Mouse (Mus musculus): ENCODE measurements around the gene Lasp1.

The Lasp1 gene

DNA sequence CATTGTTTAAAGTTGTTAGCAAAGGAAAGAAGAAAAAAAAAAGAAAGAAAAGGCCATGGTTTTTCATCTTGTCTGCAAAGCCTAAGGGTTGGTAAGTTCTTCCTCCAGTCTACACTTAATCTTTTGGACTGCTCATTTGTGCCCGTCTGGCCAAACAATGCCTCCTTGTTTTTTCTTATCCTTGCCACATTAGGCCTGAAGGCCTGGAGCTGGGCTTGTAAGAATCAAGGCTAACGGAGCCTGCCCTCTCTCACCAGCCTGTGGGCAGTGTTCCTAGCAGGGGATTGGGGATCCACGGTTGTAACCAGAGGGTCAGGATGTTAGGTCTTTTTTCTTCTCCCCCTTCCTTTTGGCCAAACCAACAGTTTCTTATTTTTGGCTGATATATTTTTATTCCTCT lies 12.2 kb downstream of the Lasp1 start:
- DNase-seq (ENCODE audit: low spot score) = no peak

DNA sequence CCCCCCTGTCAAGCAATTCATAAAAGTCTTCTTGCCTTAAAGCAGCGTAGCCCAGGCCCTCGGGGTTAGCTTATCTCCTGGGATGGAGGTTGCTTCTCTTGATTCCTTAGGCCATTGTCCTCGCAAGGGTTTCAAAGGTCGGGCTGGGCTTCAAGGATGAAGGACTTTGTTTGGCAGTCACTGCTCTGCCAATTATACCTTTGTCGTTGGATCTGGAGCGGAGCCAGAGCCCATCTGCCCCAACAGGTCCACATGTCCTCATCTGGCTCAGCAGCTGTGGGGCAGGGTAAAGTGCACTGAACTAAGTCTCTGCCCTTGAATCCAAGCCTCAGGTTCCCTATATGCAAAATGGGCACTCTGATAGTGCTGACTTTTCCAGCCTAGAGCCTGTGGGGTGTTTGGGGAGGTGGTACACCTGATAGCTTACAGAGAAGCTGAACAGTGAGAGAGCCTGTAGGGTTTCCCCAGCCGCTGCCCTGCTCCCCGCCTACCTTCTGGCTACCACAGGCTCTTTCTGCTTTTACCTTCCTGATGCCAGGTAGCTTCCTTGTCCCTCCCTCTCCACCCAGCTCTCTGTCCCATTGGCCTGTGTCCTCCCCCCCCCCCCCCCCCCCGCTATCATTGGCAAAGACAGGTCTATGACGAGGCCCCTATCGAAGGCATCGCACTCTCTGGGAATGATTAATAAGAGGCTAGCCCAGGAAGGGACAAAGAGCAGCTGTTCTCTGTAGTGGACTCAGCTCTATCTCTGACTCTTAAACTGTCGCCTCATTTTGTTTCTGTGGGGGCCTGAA lies 13.0 kb downstream of the Lasp1 start:
- peak; percentile 41 for DNase-seq (ENCODE audit: low spot score)

- DNase-seq (ENCODE audit: low spot score) = peak; percentile 82
Observed at GRCm38 (mm10) chr11:97812491-97812921, 13.7 kb downstream of the Lasp1 start.

DNA sequence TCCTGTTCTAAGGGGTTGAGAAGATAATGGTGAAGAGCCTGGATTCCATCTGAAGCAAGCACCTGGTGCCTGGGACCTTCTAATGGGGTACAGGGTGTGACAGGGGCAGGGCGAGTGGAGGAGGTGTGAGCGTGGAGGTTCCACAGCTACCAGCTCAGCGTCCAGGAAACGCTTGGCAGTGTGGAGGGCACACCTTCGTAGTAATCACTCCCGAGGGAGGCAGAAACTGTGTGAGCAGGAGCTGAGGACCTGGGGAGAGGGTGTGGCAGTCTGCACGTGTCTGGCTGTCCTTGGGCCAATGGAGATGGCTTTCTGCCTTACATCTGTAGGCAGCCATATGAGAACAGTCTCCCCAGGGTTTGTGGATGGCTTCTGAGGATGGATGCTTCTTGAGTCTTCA lies 14.3 kb downstream of the Lasp1 start:
- DNase-seq (ENCODE audit: low spot score) = no peak

GRCm38 (mm10) chr11:97813746-97814515 lies 15.1 kb downstream of the Lasp1 start:
- no peak for DNase-seq (ENCODE audit: low spot score)

DNA sequence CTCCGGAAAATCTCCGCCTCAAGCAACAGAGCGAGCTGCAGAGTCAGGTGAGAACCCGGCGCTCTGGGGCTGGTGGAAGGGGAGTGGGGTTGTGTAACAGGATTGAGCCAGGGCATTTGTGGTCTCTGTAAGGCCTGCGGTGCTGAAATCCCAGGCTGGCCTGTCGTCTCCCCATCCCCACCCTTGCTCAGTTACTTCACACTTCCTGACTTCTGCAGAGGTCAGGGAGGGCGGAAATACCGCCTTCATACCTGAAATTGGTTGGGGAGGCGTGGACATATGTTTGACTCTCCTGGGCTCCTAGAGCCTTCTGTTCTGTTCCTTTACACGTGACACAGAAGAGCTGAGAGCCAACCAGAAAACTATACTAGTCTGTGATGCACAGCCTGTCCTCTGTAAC lies 16.9 kb downstream of the Lasp1 start:
- DNase-seq (ENCODE audit: low spot score) = no peak

DNA sequence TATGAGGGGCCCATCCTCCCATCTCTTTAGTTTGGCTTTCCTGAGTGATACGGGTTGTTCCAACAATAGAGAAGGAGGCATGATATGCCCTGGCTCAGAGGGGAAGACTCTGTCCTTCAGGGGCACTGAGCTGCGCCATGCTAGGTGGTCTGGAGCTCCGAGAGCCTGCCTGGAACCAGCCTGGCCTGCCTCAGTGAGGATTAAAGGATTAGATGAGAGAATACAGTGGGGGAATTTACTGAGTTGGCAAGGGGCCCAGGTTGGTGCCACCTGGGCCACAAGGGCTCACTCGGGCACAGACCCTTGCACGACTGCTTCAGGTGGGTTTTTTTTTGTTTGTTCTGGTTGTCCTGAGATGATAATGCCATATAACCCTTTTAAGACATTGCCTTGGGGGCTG lies 17.4 kb downstream of the Lasp1 start:
- no peak for DNase-seq (ENCODE audit: low spot score)

DNA sequence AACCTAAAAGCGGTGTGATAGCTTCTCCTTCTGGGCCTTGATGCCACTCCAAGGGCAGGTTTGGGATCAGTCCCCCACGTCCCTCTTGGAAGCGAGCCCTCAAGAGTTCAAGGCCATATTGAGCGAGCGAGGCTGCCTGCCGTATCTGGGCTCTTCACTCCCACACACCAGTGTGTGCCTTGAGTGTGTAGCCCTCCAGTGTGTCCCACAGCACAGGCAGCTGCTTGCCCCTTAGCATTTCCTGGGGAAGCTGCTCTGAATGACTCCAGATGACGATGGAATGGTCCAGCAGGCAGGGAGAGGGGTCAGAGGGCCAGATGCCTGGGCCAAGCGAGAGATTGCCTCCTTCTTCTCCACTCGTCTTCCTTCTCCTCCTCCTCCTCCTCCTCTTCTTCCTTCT lies 18.1 kb downstream of the Lasp1 start:
- peak; percentile 75 for DNase-seq (ENCODE audit: low spot score)

DNA sequence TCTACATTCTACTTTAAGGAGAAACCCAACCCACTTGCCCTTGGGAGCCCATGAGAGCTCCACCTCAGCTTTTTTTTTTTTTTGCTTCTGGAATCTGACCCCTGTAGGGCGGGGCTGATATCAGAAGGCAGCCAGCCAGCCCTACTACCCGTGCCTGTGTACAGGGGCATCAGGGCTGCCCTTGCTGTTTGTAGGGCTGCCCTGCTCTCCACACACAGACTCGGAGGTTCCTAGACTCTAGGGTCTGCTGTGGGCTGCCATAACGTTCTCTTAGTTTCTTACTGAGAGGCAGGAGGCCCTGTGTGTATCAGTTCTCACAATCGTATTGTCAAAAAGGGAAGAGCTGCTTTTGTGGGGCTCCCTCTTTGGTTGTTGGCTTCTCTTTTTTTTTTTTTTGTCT lies 18.6 kb downstream of the Lasp1 start:
- DNase-seq (ENCODE audit: low spot score) = peak; percentile 55

DNA sequence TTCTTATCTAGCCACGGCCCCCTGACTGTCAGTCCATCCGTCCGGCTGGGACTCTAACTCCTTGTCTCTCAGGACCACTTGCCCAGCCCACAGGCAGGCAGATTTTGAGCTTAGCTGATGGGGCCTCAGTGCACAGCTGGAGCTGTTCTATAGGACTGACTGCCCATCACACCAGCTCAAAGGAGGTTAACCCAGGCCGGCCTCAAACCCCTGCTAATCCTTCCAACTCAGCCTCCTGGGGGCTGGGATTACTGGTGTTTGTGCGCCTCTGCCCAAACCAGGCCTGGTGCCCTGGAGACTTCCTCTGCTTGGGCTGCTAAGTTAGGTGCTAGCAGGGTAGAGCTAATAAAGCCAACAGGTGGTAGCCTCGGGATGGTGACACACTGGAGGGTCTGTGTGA lies 19.2 kb downstream of the Lasp1 start:
- peak; percentile 32 for DNase-seq (ENCODE audit: low spot score)

GRCm38 (mm10) chr11:97818571-97818970 lies 19.8 kb downstream of the Lasp1 start:
- peak; percentile 90 for DNase-seq (ENCODE audit: low spot score)

GRCm38 (mm10) chr11:97819102-97819501 lies 20.3 kb downstream of the Lasp1 start:
- DNase-seq (ENCODE audit: low spot score) = no peak

GRCm38 (mm10) chr11:97819923-97820322 lies 21.1 kb downstream of the Lasp1 start:
- no peak for DNase-seq (ENCODE audit: low spot score)

DNA sequence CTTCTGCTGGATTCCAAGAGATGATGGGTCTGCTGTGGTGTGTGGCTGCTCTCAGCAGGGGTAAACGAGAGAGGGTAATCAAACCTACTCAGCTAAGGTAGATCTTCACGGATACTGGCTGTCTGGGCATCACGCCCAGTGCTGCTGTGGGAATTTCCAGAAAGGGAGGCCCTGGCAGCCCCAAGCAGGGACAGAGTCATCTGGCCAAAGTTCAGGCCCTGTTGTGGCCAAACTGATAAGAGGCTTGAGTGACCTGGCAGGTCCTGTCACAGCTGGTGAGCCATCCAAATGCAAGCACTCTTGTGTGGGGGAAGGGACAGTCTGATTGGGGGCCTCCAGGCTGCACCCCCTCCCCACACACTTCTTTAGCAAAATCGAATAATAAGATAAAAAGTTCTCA lies 22.0 kb downstream of the Lasp1 start:
- no peak for DNase-seq (ENCODE audit: low spot score)

DNA sequence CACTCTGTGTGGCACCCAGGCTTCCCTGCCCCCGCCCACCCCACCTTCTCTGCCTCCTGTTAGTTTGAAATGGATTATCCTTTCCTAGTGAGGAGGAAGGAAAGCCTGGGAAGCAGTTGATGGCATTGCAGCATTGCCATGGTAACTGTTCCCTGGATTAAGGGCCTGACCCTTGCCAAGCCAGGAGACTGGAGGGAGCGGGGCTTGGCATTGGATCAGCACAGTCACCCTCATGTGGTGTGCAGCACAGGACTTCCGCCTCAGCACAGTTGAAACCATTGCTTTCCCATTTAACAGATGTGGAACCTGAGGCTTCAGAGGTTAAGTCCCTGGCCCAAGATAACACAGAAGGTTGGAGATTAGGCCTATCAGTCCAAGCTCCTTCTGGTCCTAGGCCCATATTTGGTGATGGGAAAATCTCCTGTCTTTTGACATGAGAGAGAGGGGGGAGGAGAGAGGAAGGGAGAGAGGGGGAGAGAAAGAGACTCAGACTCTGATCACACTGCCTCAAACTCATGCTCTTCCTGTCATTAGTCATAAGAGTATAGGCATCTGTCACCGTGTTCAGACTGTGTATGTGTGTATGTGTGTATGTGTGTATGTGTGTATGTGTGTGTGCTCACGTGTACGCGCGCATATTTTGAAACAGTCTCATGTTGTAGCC lies 22.7 kb downstream of the Lasp1 start:
- no peak for DNase-seq (ENCODE audit: low spot score)

DNA sequence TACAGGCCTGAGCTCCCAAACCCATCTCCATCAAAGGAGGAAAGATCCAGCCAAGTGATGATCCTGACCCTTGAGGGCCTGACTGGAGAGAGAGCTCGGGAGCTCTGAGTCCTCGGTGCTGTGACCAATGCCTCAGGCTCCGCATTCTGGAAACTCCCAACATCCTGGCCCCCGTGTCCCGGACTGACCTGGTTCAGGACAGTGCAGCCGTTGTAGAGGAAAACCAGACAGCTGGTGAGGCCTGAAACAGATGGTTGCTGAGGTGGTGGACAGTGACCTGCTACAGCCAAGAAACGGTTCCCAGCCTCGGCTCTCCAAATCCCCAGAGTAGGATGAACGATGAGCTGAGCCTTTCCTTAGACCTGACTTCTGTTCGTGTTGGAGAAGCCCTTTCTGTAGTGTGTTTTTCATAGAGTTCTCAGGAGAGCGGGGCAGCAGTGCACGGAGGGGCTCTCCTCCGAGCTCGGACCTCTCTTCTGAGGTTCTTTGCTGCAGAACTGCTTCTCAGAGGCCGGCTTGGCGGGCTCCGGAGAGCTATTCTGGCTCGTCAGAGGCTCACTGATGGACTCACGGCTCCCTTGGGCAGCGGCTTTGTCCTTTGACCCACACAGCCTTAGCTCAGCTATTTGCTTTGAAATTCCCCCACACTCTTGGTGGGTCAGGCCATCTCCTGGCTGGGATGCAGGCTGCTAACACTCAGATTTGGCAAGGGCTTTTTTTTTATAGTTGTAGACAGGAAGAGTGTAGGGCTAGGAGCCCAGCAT lies 24.2 kb downstream of the Lasp1 start:
- DNase-seq (ENCODE audit: low spot score) = peak; percentile 36

DNA sequence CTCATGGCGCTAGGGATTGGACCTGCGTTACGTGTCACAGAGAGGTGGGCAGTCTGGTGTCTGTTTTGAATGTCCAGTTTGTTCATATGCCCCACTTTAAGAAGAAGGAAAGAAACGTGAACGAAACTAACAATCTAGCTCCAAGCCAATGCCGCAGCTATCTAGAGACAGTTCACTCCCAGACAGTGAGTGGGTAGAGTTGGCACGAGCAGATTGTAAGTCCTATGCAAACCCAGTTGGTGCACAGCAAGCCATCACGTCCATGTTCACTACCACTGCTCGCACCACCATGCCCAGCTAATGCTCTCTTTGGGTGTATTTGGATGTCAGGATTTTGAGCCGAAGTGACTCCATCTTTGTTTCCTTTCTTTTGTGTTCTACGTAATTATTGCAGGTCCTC lies 25.4 kb downstream of the Lasp1 start:
- no peak for DNase-seq (ENCODE audit: low spot score)

DNA sequence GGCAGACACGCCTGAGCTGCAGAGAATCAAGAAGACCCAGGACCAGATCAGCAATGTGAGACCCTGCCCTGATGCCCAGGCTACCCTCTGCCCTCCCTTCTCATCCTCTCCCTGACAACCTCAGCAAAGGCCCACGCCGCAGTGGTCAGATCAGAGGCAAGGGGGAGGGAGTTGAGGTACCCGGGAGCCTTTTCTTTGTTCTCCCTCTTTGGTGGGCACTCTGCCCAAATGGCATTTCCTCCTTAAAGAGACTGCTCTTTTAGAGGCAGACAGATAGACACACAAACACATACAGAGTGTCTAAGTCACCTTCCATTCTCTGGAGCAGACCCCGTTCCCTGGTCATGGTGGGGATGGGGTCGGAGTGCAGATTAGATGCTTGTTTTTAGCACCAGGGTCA lies 26.1 kb downstream of the Lasp1 start:
- DNase-seq (ENCODE audit: low spot score) = no peak

DNA sequence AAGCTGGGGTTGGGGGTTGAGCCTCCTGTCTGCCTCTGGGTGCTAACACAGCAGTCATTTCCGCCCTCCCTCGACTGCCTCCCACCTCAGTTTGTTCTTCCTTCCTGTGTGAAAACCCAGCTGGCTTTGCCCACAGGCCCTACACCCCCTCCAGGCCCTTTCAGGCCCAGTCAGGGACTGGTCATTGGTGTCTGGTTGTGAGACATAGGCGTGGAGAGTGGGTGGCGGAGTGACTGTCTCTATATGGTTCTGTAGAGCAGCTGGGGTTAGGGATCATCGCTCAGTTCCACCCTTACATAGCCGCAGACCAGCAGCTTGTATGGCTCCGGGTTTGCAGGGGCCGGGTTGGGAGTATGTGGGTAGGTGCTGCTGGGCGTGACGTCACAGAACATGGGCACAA lies 26.5 kb downstream of the Lasp1 start:
- DNase-seq (ENCODE audit: low spot score) = no peak

DNA sequence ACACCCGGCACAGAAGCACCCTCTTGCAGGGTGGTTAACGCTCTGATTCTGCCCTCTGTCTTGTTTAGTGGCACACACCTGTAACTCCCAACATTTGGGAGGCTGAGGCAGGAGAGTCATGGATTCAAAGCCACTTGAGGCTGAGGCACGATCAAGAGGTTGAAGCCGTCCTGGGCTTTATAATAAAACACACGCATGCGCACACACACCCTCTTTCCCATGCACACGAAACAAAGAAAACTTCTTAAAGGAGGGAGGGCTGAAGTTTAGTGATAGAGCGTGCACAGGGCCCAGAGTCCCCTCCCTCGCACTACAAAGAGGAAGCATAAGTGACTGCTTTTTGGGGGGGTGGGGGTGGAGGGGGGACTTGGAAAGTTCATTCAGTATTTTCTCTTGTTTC lies 27.2 kb downstream of the Lasp1 start:
- no peak for DNase-seq (ENCODE audit: low spot score)

GRCm38 (mm10) chr11:97826414-97826813 lies 27.6 kb downstream of the Lasp1 start:
- DNase-seq (ENCODE audit: low spot score) = no peak

DNA sequence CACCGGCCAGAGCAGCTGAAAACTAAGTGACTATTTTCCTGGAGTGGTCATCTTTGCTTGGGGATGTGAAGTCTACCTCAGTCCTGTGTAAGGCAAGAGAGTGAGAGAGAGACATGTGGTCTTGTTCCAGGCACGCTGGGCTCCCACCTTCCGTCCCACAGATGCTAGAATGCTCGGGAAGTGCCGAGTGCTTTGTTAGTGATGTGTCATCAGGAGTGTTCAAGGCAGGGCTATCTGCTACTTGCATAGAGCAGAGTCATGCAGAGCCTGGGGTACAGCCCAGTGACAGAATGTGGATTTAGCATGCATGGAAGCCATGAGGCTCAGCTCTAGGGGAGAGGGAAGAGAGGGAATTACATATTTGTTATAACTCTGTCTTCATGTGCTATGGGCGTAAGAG lies 28.9 kb downstream of the Lasp1 start:
- DNase-seq (ENCODE audit: low spot score) = no peak

Data from embryo, embryonic 10 days (tissue).